Mouse (Mus musculus): ENCODE data around the gene Col1a1.

The Col1a1 gene

DNA sequence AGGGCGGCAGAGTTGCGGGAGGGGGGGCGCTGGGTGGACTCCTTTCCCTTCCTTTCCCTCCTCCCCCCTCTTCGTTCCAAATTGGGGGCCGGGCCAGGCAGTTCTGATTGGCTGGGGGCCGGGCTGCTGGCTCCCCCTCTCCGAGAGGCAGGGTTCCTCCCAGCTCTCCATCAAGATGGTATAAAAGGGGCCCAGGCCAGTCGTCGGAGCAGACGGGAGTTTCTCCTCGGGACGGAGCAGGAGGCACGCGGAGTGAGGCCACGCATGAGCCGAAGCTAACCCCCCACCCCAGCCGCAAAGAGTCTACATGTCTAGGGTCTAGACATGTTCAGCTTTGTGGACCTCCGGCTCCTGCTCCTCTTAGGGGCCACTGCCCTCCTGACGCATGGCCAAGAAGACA, at the start of gene Col1a1:
Gene Col1a1 (plus strand): TSS at position 180 of the 400 bp plus-strand sequence.
- no peak for DNase-seq

DNA sequence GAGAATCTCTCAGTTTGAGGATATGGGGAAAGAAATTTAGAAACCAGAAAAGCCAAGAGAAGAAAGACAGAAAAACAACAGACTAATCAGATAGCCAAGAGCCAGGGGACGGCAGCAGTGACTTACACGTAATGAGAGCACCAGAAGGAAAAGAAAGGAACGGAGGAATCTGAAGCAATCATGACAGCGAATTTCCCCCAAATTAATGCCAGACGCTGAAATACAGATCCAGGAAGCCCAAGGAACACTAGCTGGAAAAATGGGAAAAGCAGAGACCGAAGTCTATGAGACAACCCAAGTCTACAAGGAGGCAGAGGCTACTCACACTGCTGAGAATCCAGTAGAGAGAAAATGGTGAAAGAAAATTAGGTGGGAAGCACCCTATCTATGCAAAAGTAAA, 44.9 kb upstream of the Col1a1 start:
- DNase-seq: no peak

GRCm38 (mm10) chr11:94896753-94897376, 39.2 kb upstream of the Col1a1 start:
- DNase-seq: no peak

GRCm38 (mm10) chr11:94901231-94901630, 34.8 kb upstream of the Col1a1 start:
- DNase-seq: no peak

- DNase-seq: no peak
These were observed 31.7 kb upstream of the Col1a1 start for GRCm38 (mm10) chr11:94904306-94904705.

DNA sequence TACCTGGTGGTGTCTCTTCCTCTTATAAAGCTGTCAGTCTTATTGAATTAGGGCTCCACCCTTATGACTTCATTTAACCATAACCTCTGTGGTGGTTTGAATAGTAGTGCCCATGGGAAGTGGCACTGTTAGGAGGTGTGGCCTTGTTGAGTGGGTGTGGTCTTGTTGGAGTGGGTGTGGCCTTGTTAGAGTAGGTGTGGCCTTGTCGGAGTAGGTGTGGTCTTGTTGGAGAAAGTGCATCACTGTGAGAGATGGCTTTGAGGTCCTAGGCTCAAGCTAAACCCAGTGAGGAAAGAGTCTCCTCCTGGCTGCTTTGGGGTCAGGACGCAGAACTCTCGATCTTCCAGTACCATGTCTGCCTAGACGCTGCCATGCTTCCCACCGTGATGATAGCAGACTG, 25.1 kb upstream of the Col1a1 start:
- no peak for DNase-seq

- no peak for DNase-seq
These were observed 23.5 kb upstream of the Col1a1 start for GRCm38 (mm10) chr11:94912568-94912967.

DNA sequence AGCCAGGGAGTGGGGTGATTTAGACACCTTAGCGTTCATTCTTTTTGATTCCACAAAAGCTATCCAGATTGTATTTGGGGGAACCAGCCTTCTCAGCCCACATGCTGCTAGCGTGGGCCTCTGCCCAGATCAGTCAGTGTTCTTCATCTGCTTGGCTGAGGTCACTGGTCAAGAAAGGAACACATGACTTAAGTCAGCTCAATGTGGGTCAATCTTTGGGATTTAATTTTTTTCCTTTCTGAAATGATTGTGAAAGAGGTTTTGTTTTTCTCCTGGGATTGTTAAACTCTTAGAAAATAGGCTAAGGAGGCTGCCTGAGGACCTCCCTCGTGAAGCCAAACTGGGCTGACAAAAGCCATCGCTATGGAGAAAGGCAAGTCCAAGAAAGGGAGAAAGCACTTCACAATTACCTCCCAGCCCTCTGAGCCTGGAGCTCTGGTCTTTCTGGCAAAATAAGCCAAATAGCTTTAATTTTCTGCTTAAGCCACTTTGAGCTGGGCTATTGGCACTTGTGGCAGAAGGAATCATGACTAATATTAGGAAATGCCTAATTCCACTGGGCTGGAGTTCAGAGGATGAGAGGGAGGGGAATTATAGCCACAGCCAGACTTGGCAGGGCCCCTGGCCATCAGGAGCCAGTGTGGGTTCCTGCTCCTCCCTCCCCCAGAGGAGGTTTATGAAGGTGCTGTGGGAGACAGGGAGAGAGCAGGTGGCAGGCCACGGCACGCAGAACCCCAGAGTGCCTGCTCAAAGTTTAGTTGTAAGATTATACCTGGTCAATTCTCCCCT, 22.5 kb upstream of the Col1a1 start:
- no peak for DNase-seq

DNA sequence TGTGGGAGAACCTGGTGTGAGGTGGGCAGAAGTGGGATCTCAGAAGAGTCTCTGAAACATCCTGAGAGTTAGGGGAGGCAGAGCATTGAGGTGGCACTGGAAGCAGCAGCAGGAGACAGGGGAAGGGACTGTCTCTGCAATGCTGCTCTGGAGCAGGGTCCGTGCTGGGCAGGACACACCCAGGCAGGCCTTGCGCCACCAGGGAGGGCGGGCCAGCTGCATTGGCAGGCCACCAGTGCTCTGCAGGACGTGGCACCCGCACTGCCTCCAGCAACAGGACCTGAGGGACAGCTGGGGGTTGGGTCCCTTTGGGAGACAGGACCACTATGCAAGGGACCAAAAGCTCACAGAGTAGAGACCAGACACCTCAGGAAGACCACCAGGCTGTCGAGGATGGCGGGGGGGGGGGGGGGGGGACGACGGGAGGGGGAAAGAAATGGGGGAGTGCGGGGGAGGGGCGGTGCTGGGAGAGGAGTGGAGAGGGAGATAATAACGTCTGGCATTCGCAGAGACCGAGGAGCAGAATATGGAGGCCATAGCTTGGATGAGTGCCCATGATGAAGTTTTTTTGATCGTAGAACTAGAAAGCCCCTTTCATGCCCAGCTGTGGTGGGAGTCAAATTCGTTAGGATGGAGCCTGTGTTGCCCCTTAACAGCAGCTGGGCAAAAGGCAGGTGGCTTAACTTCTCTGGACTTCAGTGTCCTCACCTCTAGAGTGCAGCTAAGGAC, 20.2 kb upstream of the Col1a1 start:
- no peak for DNase-seq

GRCm38 (mm10) chr11:94916477-94916876, 19.5 kb upstream of the Col1a1 start:
- DNase-seq: no peak

GRCm38 (mm10) chr11:94917717-94918116, 18.3 kb upstream of the Col1a1 start:
- DNase-seq: no peak

DNA sequence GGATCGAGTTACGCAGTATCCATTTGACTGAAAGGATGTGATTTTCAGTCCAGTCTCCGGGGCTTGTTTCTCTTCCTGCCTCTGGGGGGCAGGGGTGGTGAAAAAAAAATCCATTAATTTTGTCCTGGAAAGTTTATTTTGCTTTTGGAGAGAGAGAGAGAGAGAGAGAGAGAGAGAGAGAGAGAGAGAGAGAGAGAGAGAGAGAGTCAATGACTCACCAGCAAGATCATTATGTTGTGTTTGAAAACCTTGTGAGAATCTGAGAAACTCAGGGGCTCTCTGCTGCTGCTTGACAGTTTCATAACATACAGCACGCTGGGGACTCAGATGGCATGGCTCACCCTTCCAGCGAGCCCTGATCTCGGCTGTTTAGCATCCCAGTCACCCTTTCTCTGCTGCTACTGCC, 15.0 kb upstream of the Col1a1 start:
- DNase-seq: no peak

- DNase-seq: no peak
These were observed 11.0 kb upstream of the Col1a1 start for GRCm38 (mm10) chr11:94924977-94925376.

DNA sequence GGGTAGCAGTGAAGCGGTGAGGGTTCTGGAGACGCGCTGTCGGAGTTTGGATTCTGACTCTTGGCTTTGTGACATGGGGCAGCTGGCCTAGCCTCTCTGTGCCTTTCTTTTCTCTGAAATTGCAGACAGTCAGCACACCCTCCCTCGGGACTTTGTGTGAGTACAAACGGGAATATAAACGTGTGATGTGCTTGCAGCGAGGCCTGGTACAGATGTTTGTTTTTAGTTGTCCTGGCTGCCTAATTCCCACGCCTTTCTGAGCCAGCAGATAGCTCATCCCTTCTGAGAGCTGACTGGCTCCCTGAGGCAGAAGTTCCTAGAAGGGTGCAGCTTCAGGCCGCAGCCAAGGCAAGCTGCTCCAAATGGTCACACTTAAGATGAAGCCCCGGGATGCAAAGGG, 9.6 kb upstream of the Col1a1 start:
- DNase-seq: no peak

DNA sequence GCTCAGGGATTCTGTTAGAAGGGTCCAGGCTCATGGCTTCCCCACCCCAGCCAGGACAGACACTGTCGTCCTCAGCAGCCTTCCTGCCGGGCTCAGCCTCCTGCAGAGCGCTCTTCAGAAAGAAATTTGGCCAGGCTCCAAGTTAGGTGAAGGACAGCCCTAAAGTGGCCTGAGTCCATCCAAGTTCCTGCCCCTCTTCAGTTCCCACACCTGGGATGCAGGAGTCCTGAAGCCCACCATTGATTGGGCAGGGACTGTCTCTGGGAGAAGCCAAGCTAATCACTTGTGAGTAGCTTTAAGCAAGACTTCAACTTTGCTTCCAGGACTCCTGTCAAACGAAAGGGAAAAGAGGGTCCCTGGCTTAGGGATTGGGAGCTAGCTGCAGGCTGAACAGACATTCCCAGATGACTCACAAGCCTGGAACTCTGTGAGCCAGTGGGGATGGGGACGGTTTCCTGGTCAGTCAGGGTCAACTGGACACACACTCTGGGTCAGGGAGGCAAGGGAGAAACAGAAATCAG, 8.2 kb upstream of the Col1a1 start:
- no peak for DNase-seq

GRCm38 (mm10) chr11:94928820-94929219, 7.2 kb upstream of the Col1a1 start:
- DNase-seq: peak; percentile 39

DNA sequence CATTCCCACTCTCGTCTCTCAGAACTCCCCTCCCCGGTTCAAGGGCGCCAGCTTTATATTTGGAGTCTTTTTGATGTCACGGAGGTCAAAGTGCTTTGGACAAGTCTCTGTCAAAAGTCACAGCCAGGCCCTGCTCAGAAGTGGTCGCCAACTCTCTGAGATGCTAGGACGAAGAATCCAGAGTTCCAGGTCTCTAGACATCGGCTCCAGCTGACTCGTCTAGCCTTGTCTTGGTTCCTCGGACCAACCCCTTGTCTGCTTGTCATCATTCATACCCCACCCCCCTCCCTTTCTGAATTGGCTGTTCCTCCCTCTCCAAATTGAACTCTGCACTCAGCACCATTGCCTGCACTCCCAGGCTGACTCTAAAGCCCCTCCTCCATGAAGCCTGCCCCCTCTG, 6.4 kb upstream of the Col1a1 start:
- DNase-seq: no peak

DNA sequence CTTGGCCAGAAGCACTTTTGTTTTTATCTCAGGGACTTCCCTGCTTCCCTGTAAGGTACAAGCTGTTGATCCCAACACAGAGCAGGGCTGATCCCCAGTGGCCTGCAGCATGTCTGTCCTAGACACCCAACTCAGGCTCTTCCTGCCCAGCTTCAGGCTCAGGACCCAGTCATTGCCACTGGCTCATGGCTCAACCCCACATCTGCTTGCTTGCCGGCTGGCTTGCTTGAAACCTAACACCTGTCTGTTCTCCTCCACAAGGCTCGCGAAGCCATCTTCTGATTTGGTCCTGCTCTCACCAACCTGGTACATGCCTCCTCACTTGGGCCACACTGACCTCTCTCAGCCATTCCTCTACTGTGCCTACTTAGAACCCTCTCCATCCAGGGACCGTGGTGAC, 5.9 kb upstream of the Col1a1 start:
- DNase-seq: no peak

DNA sequence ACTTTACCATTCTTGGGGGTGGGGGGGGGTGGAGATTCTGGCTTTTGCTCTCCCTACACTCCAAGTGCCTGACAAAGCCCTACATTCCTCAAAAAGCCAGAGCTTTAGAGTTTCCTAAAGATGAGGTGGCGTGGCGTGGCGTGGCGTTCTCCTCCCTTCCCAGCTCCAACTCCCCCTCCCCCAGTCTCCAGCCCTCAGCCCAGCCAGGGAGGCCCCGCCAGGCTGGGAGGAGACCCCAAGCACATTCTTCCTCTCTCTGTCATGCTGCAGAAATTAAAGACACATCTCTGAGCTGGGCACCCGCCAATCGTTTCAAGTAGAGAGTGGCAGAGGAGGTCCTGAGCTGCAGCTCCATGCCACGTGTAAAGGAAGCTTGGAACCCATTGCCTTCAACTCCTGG, 2.4 kb upstream of the Col1a1 start:
- no peak for DNase-seq

GRCm38 (mm10) chr11:94934526-94934925, 1.5 kb upstream of the Col1a1 start:
- DNase-seq: no peak

- peak; percentile 81 for DNase-seq
These were observed 849 bp downstream of the Col1a1 start for GRCm38 (mm10) chr11:94936851-94937295.

- DNase-seq: peak; percentile 67
These were observed 1.3 kb downstream of the Col1a1 start for GRCm38 (mm10) chr11:94937335-94937781.

- no peak for DNase-seq
These were observed 1.8 kb downstream of the Col1a1 start for GRCm38 (mm10) chr11:94937787-94938186.

GRCm38 (mm10) chr11:94938296-94938695, 2.3 kb downstream of the Col1a1 start:
- no peak for DNase-seq

All from thymus, postnatal 14 days (tissue).